ENCODE assay signal across 15 mouse cellular contexts in the genomic region with DNA sequence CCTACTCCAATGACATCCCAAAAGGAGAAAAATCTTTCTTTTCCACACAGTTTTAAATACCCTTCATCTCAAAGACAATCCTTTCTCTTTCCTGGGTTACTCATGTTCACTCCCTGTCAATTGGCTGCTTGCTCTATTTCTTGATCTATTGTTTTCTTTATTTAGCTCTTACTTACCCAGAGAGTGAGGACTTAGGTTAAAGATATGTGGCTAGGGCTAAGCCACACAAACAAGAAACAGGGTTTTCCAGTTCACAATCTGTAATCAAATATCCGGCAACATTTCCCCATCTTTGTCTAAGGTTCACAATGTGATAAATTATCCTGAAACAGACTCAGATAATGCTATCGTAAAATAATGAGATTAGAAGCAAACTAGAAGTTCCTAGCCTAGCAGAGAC.
"Had no signal": no experiment of that assay in that cellular context is flagged by ENCODE, and none has a peak within 500 bp of the region (broad histone marks: within the 10 kb centered on the region; RNA-seq: fewer than 3 reads in every experiment).

No protein-coding gene starts in this region.

- H3K4me2 ChIP-seq: neural tube, embryonic 12.5 days; neural tube, embryonic 13.5 days; neural tube, embryonic 15.5 days had no signal

- H3K9ac ChIP-seq: neural tube, embryonic 12.5 days; neural tube, embryonic 13.5 days; neural tube, embryonic 15.5 days had no signal

- H3K4me1 ChIP-seq: neural tube, embryonic 12.5 days; neural tube, embryonic 13.5 days; neural tube, embryonic 15.5 days had no signal

- H3K4me3 ChIP-seq: neural tube, embryonic 12.5 days; neural tube, embryonic 13.5 days; neural tube, embryonic 15.5 days had no signal

- DNase-seq: retina, postnatal 1 day; right cerebral cortex, adult 18-20 months; right cerebral cortex, postnatal 14 days; right cerebral cortex, postnatal 25 days; right cerebral cortex, postnatal 4 days; spleen, adult 18-20 months; thymus, adult 18-20 months; thymus, adult 2 months; thymus, postnatal 14 days; thymus, postnatal 25 days; thymus, postnatal 36 days; thymus, postnatal 4 days had no signal

- H3K27ac ChIP-seq: neural tube, embryonic 12.5 days; neural tube, embryonic 13.5 days; neural tube, embryonic 15.5 days had no signal

- H3K27me3 ChIP-seq: neural tube, embryonic 12.5 days; neural tube, embryonic 13.5 days; neural tube, embryonic 15.5 days had no signal

- H3K36me3 ChIP-seq: neural tube, embryonic 12.5 days; neural tube, embryonic 13.5 days; neural tube, embryonic 15.5 days had no signal

- H3K9me3 ChIP-seq: neural tube, embryonic 12.5 days; neural tube, embryonic 13.5 days; neural tube, embryonic 15.5 days had no signal
